Mouse (Mus musculus) liver, embryonic 14.5 days (tissue): Measurements from ENCODE around the gene Etv6. TPM values are rescaled to one million over a fixed set of nuclear protein-coding genes. Genes with fewer than 3 reads are reported as not detected.

Experiments
- ATAC-seq: fragments of 200-750 bp; cut with Nextera tagmentation; 2 replicates; pipeline ENCODE4 v1.8.0; 2017; ENCODE audit warnings: moderate number of reproducible peaks, mild to moderate bottlenecking, moderate library complexity; ENCODE audit not compliant: insufficient read depth
- DNase-seq, 3 experiments: peaks; one replicate each; pipeline ENCODE4 v3.0.0-alpha.2; 2012 to 2013; ENCODE audit warnings: low read depth in 3 of 3, low spot score in 3 of 3
- H3K27ac ChIP-seq: fragments of 300-500 bp; sonication (generic); 2 replicates; pipeline ENCODE4 v1.5.1; 2014; ENCODE audit warnings: moderate library complexity, mild to moderate bottlenecking, control low read depth, inconsistent platforms
- H3K27me3 ChIP-seq: fragments of 300-500 bp; sonication (generic); 2 replicates; pipeline ENCODE4 v1.6.1; 2014; ENCODE audit warnings: mild to moderate bottlenecking, low read length, moderate library complexity; ENCODE audit not compliant: control insufficient read depth, insufficient read depth
- H3K36me3 ChIP-seq: fragments of 300-500 bp; sonication (generic); replicated peaks from 2 replicates; pipeline ENCODE4 v1.6.1; 2014; ENCODE audit warnings: low read depth; ENCODE audit not compliant: control insufficient read depth, insufficient read depth
- H3K4me1 ChIP-seq, 2 experiments: fragments of 200-500 bp in 1 of 2; fragments of 300-500 bp in 1 of 2; sonication (generic) in 1 of 2; replicated peaks; 2 replicates each; pipeline ENCODE4 v1.6.1; 2012 to 2014; ENCODE audit warnings: antibody characterized with exemption in 1 of 2, inconsistent platforms in 1 of 2, low read length in 1 of 2; ENCODE audit not compliant: control insufficient read depth in 2 of 2, insufficient read depth in 2 of 2
- H3K4me2 ChIP-seq: fragments of 300-500 bp; sonication (generic); 2 replicates; pipeline ENCODE4 v1.6.1; 2014; ENCODE audit warnings: low read depth, mild to moderate bottlenecking, control low read depth, moderate library complexity
- H3K4me3 ChIP-seq, 2 experiments: fragments of 200-500 bp in 1 of 2; fragments of 300-500 bp in 1 of 2; sonication (generic) in 1 of 2; 2 replicates each; pipeline ENCODE4 v1.5.1; 2012 to 2014; ENCODE audit warnings: low read depth in 2 of 2, low read length in 2 of 2, mild to moderate bottlenecking in 2 of 2, control low read depth in 1 of 2, inconsistent platforms in 1 of 2, moderate library complexity in 1 of 2; ENCODE audit not compliant: insufficient read depth in 1 of 2
- H3K9ac ChIP-seq: fragments of 300-500 bp; sonication (generic); replicated peaks from 2 replicates; pipeline ENCODE4 v1.6.1; 2014; ENCODE audit warnings: mild to moderate bottlenecking, control low read depth, moderate library complexity
- H3K9me3 ChIP-seq: fragments of 300-500 bp; sonication (generic); 2 replicates; pipeline ENCODE4 v1.6.1; 2016; ENCODE audit warnings: low read length, mixed read lengths; ENCODE audit not compliant: control insufficient read depth
- CTCF ChIP-seq: IDR thresholded peaks from 2 replicates; pipeline ENCODE4 v1.5.1; 2016; ENCODE audit warnings: antibody characterized with exemption, low read depth, control low read depth
- EP300 ChIP-seq: IDR thresholded peaks from 2 replicates; pipeline ENCODE4 v1.6.1; 2016; ENCODE audit warnings: antibody characterized with exemption, low read depth
- WGBS: fragments of 180-500 bp; shearing (Covaris S2); extraction: QIAGEN DNeasy Blood & Tissue Kit; methylation state at CpG from one replicate; pipeline ENCODE4 v1.1.7; 2014; ENCODE audit not compliant: insufficient replicate concordance; 5-methylcytosine and 5-hydroxymethylcytosine counted together
- polyA plus RNA-seq, 2 experiments: library from polyadenylated mRNA; depleted of rRNA in 1 of 2; stranded (reverse) in 1 of 2; unstranded in 1 of 2; fragments of >200 nt; fragmentation: Nextera tagmentation in 1 of 2; extraction: Ambion mirVana in 1 of 2; gene quantifications; 2 replicates each; pipeline versions ENCODE4 v1.2.1 to v1.2.3; 2012 to 2014

Etv6 gene
- polyA plus RNA-seq, 2 experiments = 2.6 to 3.0 TPM

DNA sequence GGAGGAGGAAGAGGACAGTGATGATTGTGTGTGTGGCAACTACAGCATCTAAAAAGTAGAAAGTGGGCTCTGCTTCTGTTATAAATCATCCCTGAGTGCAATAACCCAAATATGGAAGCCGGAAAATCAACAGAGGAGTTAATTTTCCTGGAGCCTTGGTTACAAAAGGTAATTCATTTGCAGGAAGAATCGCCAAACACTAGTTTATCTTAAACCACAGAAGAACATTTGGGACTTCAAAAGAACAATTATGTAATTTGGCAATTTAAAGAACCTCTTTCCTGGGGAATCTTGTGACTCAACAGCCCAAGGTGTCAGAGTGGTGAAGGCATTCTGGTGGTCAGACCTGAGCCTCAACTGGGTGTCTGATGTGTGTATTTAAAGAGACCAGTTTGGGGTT lies 122.7 kb downstream of the Etv6 start:
- Histone ChIP-seq H3K27ac (no peak overlapping the region), H3K9ac (no peak overlapping the region), H3K4me3 (no peak overlapping the region), H3K9me3 (no peaks in the 10 kb centered on the region), H3K4me1 (peaks cover 0 to 11% of the 10 kb centered on the region in 2 experiments; a peak in 1 of 4 replicates), H3K36me3 (no peaks in the 10 kb centered on the region), H3K4me2 (no peak overlapping the region), H3K27me3 (no peaks in the 10 kb centered on the region)
- ATAC-seq = no peak
- TF ChIP-seq EP300 (no peak), CTCF (no peak)
- WGBS = 65% methylated on average over 2 of the region's 2 CpGs
- DNase-seq = no peak

DNA sequence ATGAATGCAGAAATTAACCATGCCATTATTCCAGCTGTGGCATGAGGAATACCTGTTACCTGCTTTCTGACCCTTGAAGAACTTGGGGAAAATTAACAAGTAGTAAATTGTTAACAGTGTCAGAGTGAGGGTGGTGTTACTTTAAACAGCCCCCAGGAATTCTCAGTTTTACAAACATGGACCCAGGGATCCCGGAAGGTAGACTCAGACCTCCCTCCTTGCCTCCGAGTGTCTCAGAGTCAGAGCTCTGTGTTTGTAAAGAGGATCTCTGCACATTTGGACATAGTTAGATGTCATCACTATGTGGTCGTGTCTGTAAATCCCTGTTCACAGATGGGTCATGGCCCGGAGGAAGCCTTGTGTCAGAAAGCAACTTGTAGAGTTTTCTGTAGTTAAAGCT lies 124.2 kb downstream of the Etv6 start:
- WGBS = 68% methylated on average over 4 of the region's 4 CpGs
- TF ChIP-seq CTCF (no peak), EP300 (no peak)
- Histone ChIP-seq H3K4me1 (peaks cover 0 to 12% of the 10 kb centered on the region in 2 experiments; a peak in 1 of 4 replicates), H3K27me3 (no peaks in the 10 kb centered on the region), H3K9ac (no peak overlapping the region), H3K27ac (no peak overlapping the region), H3K4me2 (no peak overlapping the region), H3K4me3 (no peak overlapping the region), H3K36me3 (no peaks in the 10 kb centered on the region), H3K9me3 (no peaks in the 10 kb centered on the region)
- ATAC-seq (no peak), DNase-seq (no peak)

DNA sequence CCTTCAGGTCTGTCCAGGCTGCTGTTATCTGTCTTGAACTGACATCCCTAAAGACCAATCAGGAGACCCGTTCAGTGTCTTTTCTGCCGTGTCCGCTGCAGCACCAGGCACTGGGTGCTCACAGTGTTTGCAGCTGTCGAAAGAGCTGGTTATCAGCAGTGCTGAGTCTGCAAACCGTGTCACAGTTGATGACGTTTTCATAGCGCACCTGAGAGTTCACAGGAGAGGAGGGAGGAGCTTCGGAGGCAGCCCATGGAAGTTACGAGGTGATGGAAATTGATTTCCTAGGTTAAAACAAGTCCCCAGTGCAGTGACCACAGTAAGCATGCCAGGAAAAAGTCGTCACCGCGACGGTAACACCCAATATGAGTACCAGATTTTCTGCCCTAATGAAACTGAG lies 125.5 kb downstream of the Etv6 start:
- WGBS = 59% methylated on average over 13 of the region's 13 CpGs
- no peaks in the 10 kb centered on the region for H3K9me3 ChIP-seq
- no peak overlapping the region for H3K27ac ChIP-seq
- no peak for TF ChIP-seq EP300
- TF ChIP-seq CTCF = no peak
- H3K4me2 ChIP-seq = no peak overlapping the region
- H3K4me1 ChIP-seq = peaks cover 0 to 9% of the 10 kb centered on the region in 2 experiments; a peak in 1 of 4 replicates
- H3K9ac ChIP-seq = no peak overlapping the region
- H3K36me3 ChIP-seq = no peaks in the 10 kb centered on the region
- H3K27me3 ChIP-seq = no peaks in the 10 kb centered on the region
- no peak for ATAC-seq
- no peak for DNase-seq
- H3K4me3 ChIP-seq = no peak overlapping the region

DNA sequence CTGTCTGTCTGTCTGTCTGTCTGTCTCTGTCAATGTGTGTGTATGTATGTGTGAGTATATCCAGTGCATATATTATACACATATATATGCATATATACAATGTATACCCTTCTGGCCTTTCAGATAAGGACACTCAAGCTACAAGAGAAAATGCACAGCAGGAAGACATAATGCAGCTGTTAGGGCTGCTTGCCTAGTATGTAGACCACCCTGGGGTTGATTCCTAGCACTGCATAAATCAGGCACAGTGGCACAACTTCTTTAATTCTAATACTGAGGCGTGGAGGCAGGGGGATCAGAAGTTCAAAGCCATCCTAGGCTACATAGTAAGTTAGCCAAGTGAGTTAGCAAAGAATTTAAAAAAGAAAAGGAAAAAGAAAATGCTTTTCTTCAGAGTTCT lies 127.8 kb downstream of the Etv6 start:
- no peak overlapping the region for H3K27ac ChIP-seq
- H3K4me2 ChIP-seq = no peak overlapping the region
- no peaks in the 10 kb centered on the region for H3K36me3 ChIP-seq
- no peak for DNase-seq
- 74% methylated on average over 1 of the region's 1 CpGs for WGBS
- H3K9me3 ChIP-seq = no peaks in the 10 kb centered on the region
- H3K4me1 ChIP-seq = peaks cover 0 to 10% of the 10 kb centered on the region in 2 experiments; a peak in 2 of 4 replicates
- no peaks in the 10 kb centered on the region for H3K27me3 ChIP-seq
- H3K9ac ChIP-seq = no peak overlapping the region
- TF ChIP-seq CTCF (no peak), EP300 (no peak)
- no peak overlapping the region for H3K4me3 ChIP-seq
- no peak for ATAC-seq

DNA sequence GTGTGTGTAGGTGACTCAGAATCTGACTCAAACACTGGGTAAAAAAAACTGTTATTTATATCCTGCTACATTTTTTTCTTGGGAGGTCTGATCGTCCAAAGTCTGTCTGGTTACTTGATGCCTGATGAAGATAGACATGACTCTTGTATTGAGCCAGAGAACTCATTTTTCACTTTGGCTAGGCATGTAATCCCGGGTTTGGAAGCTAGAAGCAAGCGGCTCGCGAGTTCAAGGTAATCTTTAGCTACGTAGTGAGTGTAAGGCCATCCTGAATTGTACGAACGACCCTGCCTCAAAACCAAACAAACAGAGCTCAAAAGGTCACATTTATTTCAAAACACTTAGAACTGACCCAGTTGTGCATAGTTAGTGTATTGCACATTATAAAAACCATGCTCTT lies 128.9 kb downstream of the Etv6 start:
- no peak overlapping the region for H3K27ac ChIP-seq
- ATAC-seq (no peak), DNase-seq (no peak)
- no peaks in the 10 kb centered on the region for H3K9me3 ChIP-seq
- no peak overlapping the region for H3K9ac ChIP-seq
- H3K27me3 ChIP-seq = no peaks in the 10 kb centered on the region
- H3K4me3 ChIP-seq = no peak overlapping the region
- no peaks in the 10 kb centered on the region for H3K36me3 ChIP-seq
- H3K4me1 ChIP-seq = peaks cover 0 to 16% of the 10 kb centered on the region in 2 experiments; a peak in 2 of 4 replicates
- no peak for TF ChIP-seq CTCF
- TF ChIP-seq EP300 = no peak
- WGBS = 52% methylated on average over 8 of the region's 8 CpGs
- H3K4me2 ChIP-seq = no peak overlapping the region
